ENCODE assay signal across 8 mouse cellular contexts in genomic region chr1:120093482-120094134, GRCm38 (mm10). TPM values are rescaled to one million over a fixed set of nuclear protein-coding genes. Genes with fewer than 3 reads are reported as not detected.
A peak's percentile ranks its signal among the peaks of the same experiment; 100 is the strongest.
DNase-seq lines count a peak whose midpoint lies in the region; ATAC-seq and TF ChIP-seq lines count a peak whose summit lies in the region.
"Not testable (repeated sequence)": the region's sequence is repeated elsewhere in the genome, so short reads cannot be mapped to it uniquely, and the experiment has no call there.

No protein-coding gene starts in this region.

- H3K27me3 ChIP-seq in liver, embryonic 14.5 days (ENCODE audit: control insufficient read depth, insufficient read depth, low read length), result not testable (repeated sequence)

- H3K36me3 ChIP-seq in liver, embryonic 14.5 days (replicated peaks; ENCODE audit: control insufficient read depth, insufficient read depth, low read depth), result not testable (repeated sequence)

- not testable (repeated sequence) for H3K4me2 ChIP-seq in liver, embryonic 14.5 days (ENCODE audit: low read depth)

- TF ChIP-seq CTCF in liver, embryonic 14.5 days (IDR thresholded peaks at IDR 0.05; ENCODE audit: low read depth), result peak; percentile 94

- DNase-seq in brain, adult 2 months (ENCODE audit: low read depth, low spot score), result peak; percentile 89
- DNase-seq in heart, adult 9 months (ENCODE audit: low spot score in 2 of 2), result peak; percentile 67 to 77
- peak; percentile 91 to 95 for DNase-seq in kidney, postnatal 36 days
- DNase-seq in liver, embryonic 14.5 days (ENCODE audit: low read depth in 3 of 3, low spot score in 3 of 3), result peak; percentile 45 to 52 (median 46)
- DNase-seq in testis, postnatal 10 days (ENCODE audit: low spot score), result peak; percentile 94

- TF ChIP-seq EP300 in liver, embryonic 14.5 days (IDR thresholded peaks at IDR 0.05; ENCODE audit: low read depth), result not testable (repeated sequence)

- H3K27ac ChIP-seq in liver, embryonic 14.5 days, result not testable (repeated sequence)

- not testable (repeated sequence) for H3K9me3 ChIP-seq in liver, embryonic 14.5 days (ENCODE audit: control insufficient read depth, low read length)

- not testable (repeated sequence) for H3K4me3 ChIP-seq in liver, embryonic 14.5 days (ENCODE audit: insufficient read depth in 1 of 2, low read depth in 2 of 2, low read length in 2 of 2)

- not testable (repeated sequence) for H3K9ac ChIP-seq in liver, embryonic 14.5 days (replicated peaks)

- not testable (repeated sequence) for H3K4me1 ChIP-seq in liver, embryonic 14.5 days (replicated peaks; ENCODE audit: control insufficient read depth in 2 of 2, insufficient read depth in 2 of 2, low read length in 1 of 2)

- 45% methylated on average over 11 of the region's 14 CpGs for whole genome bisulfite sequencing in liver, embryonic 14.5 days (ENCODE audit: insufficient replicate concordance)

- peak; percentile 88 for ATAC-seq in CD4-positive, CD25-positive, alpha-beta regulatory T cell, adult 4 months
- peak; percentile 82; the same call in 1 of the 2 replicates for ATAC-seq in erythroblast, adult 5-6 weeks (replicated peaks; ENCODE audit: low FRiP score, poor library complexity, severe bottlenecking)
- peak; percentile 45; the same call in 1 of the 2 replicates for ATAC-seq in liver, embryonic 14.5 days (ENCODE audit: insufficient read depth)
- ATAC-seq in neutrophil, adult 5-6 weeks (ENCODE audit: extremely low read depth, insufficient number of reproducible peaks, low FRiP score, poor library complexity, severe bottlenecking), result peak; percentile 71

RNA-seq across cellular contexts. Expression of gene Tmem37, which starts 19.7 kb away (rescaled TPM):
- polyA plus RNA-seq in CD4-positive, CD25-positive, alpha-beta regulatory T cell, adult 4 months (2017; shearing (Covaris generic)), result 1 to 10 TPM in 1 of 2 experiments, under 1 TPM in 1; 0.98 to 2.2 TPM
- 1.5 TPM in 1 of 2 replicates, not detected in the other for total RNA-seq in erythroblast, adult 5-6 weeks (2015; ENCODE audit: low replicate concordance)
- not detected in 2 replicates for total RNA-seq in erythroblast, adult 5-6 weeks (2017; ENCODE audit: low replicate concordance)
- 31.1 and 39.5 TPM in 2 replicates for polyA plus RNA-seq in liver, embryonic 14.5 days (2012; rRNA removed)
- 73.9 and 75.7 TPM in 2 replicates for polyA plus RNA-seq in liver, embryonic 14.5 days (2014; fragmentation: Nextera tagmentation; extraction: Ambion mirVana)
- not detected in 2 replicates for total RNA-seq in neutrophil, adult 5-6 weeks (2017)

RNA-seq across cellular contexts. Expression of gene Dbi, which starts 27.3 kb away (rescaled TPM):
- polyA plus RNA-seq in CD4-positive, CD25-positive, alpha-beta regulatory T cell, adult 4 months (2017; shearing (Covaris generic)), result 100 to 1,000 TPM; 123 to 132 TPM
- total RNA-seq in erythroblast, adult 5-6 weeks (2015; ENCODE audit: low replicate concordance), result 59.9 and 82.1 TPM in 2 replicates
- total RNA-seq in erythroblast, adult 5-6 weeks (2017; ENCODE audit: low replicate concordance), result 73.0 and 77.2 TPM in 2 replicates
- polyA plus RNA-seq in liver, embryonic 14.5 days (2012; rRNA removed), result 208 and 340 TPM in 2 replicates
- 633 and 662 TPM in 2 replicates for polyA plus RNA-seq in liver, embryonic 14.5 days (2014; fragmentation: Nextera tagmentation; extraction: Ambion mirVana)
- 29.0 and 52.2 TPM in 2 replicates for total RNA-seq in neutrophil, adult 5-6 weeks (2017)

RNA-seq across cellular contexts. Expression of gene 3110009E18Rik, which starts 27.4 kb away (rescaled TPM):
- polyA plus RNA-seq in CD4-positive, CD25-positive, alpha-beta regulatory T cell, adult 4 months (2017; shearing (Covaris generic)), result 10 to 100 TPM; 21.6 to 30.4 TPM
- 6.5 and 8.2 TPM in 2 replicates for total RNA-seq in erythroblast, adult 5-6 weeks (2015; ENCODE audit: low replicate concordance)
- not detected in 2 replicates for total RNA-seq in erythroblast, adult 5-6 weeks (2017; ENCODE audit: low replicate concordance)
- 1.9 and 3.5 TPM in 2 replicates for polyA plus RNA-seq in liver, embryonic 14.5 days (2012; rRNA removed)
- polyA plus RNA-seq in liver, embryonic 14.5 days (2014; fragmentation: Nextera tagmentation; extraction: Ambion mirVana), result 9.6 and 10.4 TPM in 2 replicates
- total RNA-seq in neutrophil, adult 5-6 weeks (2017), result 5.1 and 5.5 TPM in 2 replicates
